Mouse (Mus musculus) heart, adult 18-20 months (tissue): ENCODE measurements at regions not wholly inside any gene's neighbourhood (a gene's known extent, or its start where the extent isn't known, plus 50 kb on each side); places are given as distances from the start of the nearest gene placed in this dataset.

Source experiments
- DNase-seq, 2 experiments: peaks; one replicate each; pipeline ENCODE4 v3.0.0; 2021 to 2022; ENCODE audit warnings: mixed read lengths in 1 of 2

- DNase-seq = peak; percentile 0 to 45
Measured at GRCm38 (mm10) chrX:21828975-21829374, 84.1 kb upstream of the Gm28269 start.

GRCm38 (mm10) chrX:21809212-21809611 is 64.3 kb upstream of the Gm28269 start:
- DNase-seq = no peak

GRCm38 (mm10) chrX:21801834-21802233 is 56.9 kb upstream of the Gm28269 start:
- DNase-seq = no peak
